Mouse (Mus musculus) kidney, adult 11 months (tissue): Measurements from ENCODE around the gene Itpk1.
A peak's percentile ranks its signal among the peaks of the same experiment; 100 is the strongest.

Experiments
- DNase-seq: peaks from one replicate; pipeline ENCODE4 v3.0.0; 2022

Gene Itpk1

DNA sequence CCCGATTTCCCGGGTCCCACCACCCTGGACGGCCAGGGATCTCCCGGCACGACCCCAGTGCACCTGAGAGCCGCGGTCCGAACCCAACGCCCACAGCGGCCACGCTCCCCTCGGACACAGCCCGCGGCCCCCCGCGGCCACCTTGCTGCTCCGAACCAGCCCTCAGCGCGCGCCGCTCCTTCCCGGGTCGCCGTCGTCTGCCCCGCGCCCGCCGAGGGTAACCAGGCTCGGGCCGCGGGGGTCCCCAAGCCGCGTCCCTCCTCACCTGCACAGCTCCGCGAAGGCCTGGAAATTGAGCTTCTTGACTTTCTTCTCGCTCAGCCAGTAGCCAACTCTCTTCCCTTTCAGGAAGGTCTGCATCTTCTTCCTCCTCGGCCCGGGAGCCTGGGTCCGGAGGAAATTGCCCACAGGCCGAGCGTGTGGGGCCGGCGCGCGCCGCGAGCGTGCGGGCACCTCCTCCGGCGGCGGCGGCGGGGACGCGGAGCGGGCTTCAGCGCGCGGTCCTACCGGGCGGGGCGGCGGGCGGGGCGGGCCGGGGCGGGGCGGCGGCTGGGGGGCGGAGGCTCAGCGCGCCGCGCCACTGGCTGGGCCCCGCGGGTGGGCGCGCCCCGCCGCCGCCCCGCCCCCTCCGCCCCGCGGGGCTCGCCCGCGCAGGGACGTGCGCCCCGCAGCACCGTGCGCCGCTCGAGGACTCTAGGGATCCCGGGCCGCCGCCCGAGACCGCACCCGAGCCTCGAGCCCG is at the start of gene Itpk1:
TSS of gene Itpk1 (minus strand) at position 474 of the 742 bp plus-strand sequence.
- peak; percentile 42 for DNase-seq

DNA sequence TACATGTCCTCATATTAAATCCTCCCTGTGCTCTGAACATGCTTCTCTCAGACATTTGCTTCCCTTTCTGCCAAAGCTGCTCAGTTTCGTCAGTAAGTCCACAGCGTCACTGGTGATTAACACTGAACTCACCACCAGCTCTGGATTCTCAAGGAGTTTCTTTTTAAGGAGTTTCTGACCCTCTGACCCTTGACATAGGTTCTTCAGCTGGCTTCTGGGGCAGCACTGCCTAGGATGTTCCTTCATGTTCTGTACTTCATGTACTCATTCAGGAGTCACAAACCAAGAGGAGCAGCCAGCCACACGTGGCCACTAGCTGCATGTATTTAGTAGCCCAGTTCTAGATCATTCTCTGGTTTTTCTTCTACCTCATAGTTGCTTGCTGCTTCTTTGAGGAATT is 43.5 kb upstream of the Itpk1 start:
- DNase-seq, result no peak

DNA sequence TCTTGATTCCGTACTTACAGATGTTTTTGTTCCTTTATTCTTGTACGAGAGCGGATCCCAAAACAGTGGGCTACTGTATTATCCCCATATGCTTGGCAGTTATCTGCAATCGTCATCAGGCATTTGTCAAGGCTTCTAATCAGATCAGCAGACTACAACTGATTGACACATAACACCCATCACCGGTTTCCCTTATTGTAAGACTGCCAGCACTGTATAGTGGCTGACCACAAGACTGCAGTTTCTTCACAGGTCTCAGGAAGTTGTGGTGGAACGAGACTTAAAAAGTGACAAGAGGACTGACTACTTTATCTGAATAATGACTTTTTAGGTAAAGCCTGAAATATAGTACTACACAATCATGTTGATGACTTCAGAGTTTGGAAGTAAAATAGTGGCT is 40.1 kb upstream of the Itpk1 start:
- no peak for DNase-seq

DNA sequence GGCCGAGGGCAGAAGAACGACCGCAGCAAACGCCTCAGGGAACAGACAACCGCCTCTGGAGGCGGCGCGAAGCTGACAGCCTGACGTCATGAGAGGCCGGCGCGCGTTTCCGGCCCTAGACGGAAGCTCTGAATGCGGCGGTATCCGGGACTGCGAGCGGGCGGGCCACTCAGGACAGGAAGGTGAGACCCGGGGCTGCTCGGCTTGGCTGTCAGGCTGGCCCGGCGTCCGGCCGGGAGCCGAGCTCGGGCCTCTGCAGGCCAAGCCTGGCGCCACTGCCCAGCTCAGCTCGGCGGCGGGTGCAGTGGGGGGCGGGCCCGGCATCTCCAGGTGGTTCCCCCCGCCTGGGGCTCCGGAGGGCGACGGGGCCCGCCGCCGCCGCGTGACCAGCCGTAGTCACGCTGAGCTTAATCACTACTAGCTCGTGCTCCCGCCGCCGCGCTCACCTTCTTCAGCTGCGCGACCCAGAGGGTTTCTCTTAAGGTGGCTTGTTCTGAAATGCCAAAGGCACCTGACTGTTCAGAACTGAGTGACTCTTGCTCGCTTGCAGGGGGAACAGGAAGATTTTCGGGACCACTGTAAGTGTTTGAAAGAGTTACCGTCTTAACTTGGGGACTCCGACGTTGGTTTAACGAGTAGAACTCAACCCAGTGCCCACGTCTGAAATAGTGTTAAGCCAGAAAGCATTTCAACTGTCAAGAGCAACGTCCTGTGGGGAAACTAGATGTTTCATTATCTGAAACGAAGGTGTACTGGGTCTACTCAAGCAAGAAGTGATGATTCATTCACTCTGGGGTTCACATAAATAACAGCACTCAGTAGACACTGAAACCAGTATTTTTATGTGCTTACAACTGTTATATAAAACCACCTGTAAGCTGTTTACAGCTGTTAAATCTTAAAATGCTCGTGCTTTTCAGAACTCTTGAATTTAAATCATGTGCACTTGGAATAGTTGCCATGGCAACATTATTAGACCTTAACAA is 39.2 kb upstream of the Itpk1 start, which contains the start of the genes Moap1 and Tmem251:
TSS of gene Moap1 (minus strand) at position 73 of the 986 bp plus-strand sequence.
TSS of gene Tmem251 (plus strand) at position 174 of the 986 bp plus-strand sequence.
- peak; percentile 90 for DNase-seq

DNA sequence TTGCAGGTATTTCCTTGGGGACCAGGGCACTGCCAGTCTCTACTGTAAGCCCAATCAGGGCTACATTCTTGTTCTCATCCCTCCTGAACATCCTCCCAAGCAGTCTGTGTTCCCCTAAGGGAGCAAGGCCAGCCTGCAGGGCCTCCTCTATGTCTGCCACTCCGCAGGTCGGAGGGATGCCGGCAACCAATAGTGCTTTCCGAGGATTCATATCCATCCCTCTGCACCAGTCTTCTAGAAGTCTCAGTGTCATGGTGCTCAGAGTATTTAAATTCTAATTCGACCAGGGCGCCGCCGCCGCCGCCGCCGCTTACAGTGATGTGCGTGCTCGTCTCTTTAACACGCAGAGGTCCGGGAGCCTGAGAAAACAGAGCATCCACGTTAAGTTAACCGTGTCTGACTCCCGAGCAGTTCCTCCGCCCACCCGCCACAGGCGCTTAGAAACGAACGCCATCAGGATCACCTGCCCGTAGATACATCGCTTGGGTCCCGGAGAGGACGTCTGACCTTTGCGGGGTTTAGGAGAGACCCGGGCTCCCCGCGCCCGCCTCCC is 38.4 kb upstream of the Itpk1 start:
- peak; percentile 19 for DNase-seq

DNA sequence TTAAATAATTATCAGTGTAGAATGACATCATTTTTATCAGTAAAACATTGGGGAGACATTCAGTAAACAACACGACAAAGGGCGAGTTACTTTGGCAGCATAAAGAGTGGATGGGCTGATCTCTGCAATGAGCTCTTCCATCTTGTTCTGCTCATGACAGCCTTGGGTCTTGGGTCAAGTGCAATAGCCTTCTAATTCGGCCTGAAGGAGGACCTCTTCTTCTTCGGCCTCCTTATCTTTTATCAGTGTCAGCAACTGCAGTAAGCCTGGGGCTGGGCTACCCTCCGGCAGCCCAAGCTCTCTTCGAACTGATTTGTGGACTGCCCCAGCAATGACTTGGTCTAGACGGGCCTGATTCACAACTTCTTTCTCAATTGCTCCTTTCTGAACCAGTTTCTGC is 37.3 kb upstream of the Itpk1 start:
- no peak for DNase-seq

DNA sequence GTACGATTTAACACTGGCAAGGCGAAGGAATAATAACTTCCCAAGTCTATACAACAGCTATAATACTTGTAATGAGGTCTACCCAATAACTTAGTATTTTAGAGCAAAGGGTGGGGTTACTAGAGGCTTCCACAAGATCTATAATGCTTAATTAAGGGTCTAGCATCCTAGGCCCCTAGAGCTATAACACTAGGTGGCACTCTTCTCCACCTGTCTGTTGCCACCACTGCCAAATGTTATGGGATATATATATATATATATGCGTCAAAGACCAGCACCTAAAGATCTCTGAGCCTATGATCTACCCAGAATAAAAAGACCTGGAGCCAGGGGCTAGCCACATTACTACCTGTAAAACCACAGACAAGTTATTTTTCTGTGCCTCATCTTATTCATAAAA is 35.6 kb upstream of the Itpk1 start:
- DNase-seq, result no peak

DNA sequence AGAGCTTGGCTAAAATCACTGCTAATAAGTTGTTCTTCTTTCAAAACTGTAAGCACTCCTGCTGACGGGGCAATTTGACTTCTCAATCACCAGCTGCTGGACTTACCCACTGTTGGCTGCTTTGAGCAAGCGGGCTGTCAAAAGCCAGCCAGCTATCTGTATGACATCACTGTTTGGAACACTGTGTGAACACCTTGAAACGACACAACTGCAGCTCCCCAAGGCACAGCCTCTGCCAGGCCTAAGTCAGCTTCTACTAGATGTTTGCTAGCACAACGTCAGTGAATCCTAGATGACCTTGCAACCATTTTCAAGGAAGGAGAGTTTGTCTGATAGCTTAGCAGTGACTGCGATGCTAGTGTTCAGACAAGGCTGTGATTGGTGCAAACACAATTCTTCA is 34.4 kb upstream of the Itpk1 start:
- DNase-seq, result no peak

DNA sequence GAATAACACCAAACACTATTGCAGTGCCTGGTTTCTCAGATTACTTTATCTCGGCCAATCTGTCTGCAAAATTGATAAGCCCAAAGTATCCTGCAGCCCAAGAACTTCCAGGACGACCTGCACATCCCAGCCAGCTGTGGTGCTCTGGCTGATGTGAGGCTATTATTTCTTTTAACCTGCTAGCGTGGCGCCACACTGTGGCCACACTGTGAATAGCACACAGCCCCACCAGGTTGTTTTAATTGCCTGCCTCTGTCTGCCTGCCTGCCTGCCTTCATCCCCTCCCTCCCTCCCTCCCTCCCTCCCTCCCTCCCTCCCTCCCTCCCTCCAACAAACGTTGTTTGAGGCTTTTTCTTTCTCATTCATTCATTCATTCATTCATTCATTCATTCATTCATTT is 28.7 kb upstream of the Itpk1 start:
- peak; percentile 55 for DNase-seq

DNA sequence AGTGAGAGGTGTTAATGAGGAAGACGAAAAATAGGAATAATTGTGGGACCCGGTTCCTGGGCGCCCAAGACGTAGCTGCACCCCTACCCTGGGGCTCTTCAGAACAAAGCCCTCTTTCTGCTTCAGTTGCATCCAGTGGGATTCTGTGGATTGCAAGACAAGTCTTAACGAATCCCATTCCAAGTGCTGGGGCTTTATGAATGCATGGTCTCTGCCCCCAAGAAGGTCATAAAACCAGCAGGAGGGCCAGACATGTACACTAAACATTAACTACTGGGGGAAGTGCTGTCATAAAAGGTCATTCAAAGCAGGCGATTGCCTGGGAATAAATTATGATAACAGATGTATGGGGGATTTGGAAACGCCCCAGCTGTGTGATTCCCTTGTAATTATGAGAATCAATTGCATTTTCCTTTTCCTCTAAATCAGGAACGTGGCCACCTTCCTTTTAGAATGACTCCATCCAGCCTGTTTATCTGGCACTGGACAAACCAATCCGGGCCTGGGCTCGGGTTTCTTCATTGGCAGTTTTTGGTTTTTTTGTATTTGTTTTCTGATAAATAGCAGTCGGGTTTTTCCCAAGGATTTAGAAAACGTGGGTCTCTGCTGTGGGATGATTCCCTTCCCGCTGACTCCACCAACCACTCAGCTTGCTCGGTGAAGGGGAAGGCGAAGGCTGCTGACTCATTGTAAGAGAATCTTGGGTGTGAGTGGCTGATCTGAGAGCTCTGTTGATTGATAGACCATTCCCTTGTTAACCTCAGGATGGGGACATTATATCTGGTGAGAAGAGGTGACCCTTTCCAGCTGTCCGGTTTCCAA is 26.3 kb upstream of the Itpk1 start:
- DNase-seq, result peak; percentile 31

DNA sequence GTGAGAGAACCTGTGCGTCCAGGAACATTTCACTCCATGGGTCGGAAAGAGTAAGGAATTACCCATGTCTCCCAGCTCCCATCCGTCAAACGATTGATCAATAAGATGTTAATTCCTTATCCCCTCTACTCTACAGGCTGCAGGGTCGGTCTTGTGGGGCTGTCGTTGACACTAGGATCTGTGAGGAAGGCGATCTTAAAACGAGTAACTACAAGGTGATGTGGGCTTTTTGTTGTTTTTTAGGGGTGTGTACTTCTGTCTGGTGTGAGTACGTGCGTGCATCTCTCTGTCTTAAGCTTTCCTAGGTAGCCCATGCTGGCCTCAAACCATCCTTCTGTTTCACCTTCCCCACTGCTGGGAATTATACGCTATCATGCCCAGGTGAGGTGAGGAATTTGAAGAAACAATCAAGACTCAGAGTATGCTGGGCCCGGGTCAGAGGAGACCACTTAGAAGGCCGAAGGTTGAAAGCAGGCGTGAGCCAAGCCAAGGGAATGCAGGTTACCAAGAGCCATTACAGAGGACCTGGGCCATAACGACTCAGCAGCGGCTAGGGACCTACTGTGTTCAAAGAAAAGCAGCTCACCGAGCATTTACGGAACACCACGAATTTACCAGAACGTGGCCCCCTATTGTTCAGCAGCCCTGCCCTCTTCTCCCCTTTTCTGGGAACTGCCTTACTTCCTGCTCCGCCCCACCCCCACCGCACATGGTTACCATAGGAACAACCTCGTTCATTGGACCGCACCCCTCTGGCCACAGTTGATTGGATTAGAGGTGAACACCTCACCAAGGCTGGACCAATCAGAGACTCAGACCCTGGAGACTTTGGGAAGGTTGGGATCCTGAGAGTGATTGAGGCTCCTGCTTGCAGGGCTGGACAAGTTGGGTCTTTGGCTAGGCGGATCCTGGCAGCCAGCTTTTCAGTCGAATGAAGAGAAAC is 25.4 kb upstream of the Itpk1 start:
- peak; percentile 82 for DNase-seq

DNA sequence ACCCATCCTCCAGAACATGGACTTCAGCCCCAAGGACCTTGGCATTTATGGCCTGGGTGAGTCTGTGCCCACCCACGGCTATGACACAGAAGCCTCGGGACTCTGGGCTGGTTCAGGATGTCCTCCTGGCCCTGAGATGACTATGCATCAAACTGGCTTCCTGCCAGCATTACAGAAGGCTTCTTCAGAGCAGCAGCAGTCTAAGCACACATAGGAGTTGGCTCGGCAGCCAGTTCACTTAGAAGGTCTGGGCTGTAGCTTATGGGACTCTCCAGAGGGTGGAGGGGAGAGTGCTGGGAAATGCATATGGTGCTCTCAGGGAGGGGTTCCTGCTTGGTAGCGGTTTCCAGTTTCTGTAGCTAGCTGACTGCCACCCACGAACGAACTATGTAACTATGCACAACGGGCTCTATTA is 21.0 kb upstream of the Itpk1 start:
- no peak for DNase-seq

DNA sequence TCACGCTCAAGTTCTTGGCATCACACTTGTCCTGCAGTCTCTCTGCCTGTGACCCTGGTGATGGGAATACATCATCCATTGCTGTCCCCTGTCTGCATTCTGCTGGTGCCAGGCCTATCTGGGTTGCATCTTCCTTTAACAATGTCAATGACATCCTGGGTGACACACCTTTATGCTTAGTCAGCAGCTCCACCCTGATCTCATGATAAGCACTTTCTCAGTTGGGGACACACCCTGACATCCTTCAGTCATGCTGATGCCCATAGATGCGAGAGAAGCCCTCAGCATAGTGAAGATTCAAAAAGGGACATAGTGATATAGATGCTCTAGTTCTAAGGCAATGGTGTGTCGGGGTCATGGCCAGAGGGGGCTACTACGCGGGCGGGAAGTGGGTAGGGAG is 20.4 kb upstream of the Itpk1 start:
- DNase-seq, result no peak

DNA sequence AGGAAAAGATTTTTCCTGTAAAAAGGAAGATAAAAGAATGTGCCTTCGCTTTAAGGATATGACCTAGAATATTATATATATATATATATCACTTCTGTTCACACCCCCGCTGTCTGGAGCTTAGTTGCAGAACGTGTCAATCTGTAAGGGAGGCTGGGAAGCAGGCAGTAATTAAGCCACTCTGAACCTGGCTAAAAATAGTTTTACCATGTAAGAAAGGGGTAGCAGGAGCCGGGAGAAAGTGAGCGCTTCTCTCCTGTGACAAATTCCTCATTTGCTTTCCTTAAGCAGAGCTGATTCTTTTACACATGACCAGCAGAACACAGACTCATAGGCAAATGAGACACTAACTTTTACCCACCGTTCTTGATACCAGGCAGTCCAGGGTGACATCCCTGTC is 19.1 kb upstream of the Itpk1 start:
- no peak for DNase-seq

DNA sequence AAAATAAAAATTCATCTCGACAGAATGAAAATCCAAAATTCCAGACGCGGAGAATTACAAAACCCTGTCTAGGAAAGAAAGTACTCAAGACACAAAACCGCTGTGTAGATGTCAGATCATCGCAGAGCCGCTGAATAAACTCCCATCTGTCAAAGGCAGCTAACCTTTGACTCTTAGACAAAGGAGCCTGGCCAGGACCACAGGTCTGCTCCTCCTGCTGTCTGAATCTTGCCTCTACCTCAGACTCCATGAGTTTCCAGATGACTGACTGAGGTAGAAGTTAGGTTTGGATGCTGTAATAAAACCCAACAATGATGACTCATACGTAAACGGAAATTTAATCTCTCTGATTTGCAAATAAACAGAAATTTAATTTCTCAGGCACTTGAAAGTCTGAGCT is 18.2 kb upstream of the Itpk1 start:
- no peak for DNase-seq

DNA sequence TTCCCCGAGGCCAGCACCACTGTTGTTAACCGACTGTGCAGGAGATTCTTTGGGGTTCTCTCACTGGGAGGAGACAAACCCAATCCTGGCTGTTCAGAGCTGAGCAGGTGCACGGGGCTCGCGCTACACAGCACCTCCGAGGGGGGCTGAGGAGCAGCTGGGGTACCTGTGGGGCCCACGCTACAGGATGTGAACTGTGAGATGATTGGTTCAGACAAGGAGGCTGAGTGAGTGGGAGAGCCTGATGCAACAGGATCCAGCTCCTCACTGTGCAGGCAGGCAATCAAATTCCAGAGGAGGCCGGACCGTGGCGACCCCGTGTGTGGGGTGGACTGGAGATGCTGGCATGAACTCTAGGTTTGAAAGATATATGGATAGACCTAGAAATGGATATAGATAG is 17.7 kb upstream of the Itpk1 start:
- DNase-seq, result no peak

DNA sequence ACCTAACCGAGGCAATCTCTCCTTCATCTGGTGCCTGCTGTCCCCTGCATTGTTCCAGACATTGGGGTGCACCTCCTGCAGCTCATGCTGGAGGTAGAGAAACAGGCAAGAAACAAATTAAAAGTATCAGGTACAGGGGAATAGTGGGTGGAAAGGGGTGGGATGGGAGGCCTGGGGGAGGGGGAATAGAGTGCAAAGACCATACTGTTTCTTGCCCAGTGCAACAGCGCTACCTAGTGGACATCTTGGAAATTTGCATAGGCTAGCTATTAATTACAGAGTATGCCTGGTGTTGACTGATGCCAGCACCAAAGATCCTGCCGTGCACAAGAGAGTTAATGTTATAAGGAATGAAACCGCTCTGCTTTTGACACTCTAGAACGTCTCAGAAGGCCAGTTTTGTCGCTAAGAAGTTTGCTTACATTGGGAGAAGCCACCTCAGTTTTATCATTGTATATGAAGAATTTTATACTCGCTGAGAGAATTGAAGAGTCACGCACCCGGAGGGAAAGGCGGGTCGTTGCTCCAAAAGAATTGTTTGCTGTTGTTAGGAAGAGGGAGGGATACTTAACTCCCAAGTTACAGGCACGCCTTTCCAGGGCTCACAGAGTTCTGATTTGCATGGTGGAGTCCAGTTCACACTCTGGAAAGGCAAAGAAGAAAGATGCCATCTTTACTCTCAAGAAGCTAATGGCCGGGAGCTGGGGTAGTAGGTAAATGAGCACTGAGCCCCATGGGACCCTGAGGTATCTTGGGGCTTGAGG is 15.0 kb upstream of the Itpk1 start:
- no peak for DNase-seq

DNA sequence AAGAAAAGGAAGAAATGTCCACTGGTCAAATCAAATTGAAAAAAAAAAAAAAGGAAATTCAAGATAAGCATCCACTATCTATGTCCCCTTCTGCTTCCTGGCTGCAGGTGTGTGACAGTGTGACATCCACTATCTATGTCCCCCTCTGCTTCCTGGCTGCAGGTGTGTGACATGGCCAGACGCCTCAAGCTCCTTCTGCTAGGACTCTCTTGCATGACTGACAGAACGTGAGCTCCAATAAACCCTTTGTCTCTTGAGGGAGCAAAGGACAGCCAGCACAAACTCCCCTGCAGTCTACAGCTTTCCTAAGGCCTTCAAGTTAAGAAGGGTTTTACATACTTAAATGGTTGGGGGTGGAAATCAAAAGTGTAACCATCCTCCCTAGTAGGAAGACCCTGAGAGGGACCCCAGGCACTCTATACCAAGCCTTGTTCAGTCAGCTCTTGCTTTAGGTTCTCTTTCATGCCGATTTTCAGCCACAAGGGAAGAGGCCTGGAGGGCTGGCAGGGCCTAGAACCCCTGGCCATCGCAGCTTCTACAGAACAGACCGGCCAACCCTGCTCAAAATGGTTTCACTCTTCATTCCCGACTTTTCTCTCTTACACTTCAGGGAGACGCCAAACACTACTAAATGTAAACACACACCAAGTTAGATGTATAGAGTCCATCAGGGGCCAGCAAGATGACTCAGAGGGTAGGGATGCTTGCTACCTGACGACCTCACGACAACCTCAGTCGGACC is 10.1 kb upstream of the Itpk1 start:
- DNase-seq, result no peak

DNA sequence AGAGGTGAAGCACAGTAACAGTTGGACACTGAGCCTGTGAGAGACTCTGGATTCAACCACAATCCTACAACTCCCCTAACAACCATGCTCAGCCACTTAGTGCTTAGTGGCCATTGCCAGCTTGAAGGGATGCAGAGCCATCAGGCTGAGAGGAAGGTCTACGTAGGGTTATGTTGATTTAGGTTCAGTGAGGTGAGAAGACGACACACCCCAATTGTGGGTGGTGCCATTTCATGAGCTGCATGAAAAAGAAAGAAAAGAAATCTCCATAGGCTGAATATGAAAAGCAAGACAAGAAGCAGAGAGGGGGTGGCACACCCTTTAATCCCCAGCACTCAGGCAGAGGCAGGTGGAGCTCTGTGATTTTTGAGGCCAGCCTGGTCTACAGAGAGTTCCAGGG is 9.4 kb upstream of the Itpk1 start:
- DNase-seq, result no peak
